Mouse (Mus musculus): ENCODE results near the gene Arap1. TPM values are rescaled to one million over a fixed set of nuclear protein-coding genes. Genes with fewer than 3 reads are reported as not detected.

Arap1 gene
- polyA plus RNA-seq, 1 experiment from 2014 or later, result 9.7 TPM

GRCm38 (mm10) chr7:101426692-101427091, 78.8 kb downstream of the Arap1 start:
- no peak overlapping the region for H3K4me3 ChIP-seq (replicated peaks)
- no peak overlapping the region for H3K9ac ChIP-seq (replicated peaks)
- H3K36me3 ChIP-seq, result no peaks in the 10 kb centered on the region
- no peak for ATAC-seq (ENCODE audit: low FRiP score)
- no peak overlapping the region for H3K4me2 ChIP-seq
- H3K9me3 ChIP-seq (replicated peaks), result no peaks in the 10 kb centered on the region
- H3K4me1 ChIP-seq, result peaks cover 22% of the 10 kb centered on the region
- WGBS, result 80% methylated on average over 8 of the region's 8 CpGs
- H3K27ac ChIP-seq (replicated peaks), result no peak overlapping the region
- H3K27me3 ChIP-seq (replicated peaks), result peaks cover 9% of the 10 kb centered on the region; the same call in 1 of the 2 replicates

- WGBS, result 15% methylated on average over 2 of the region's 2 CpGs
- ATAC-seq (ENCODE audit: low FRiP score), result no peak
- H3K4me1 ChIP-seq, result peaks cover 13% of the 10 kb centered on the region
- H3K36me3 ChIP-seq, result no peaks in the 10 kb centered on the region
- no peak overlapping the region for H3K9ac ChIP-seq (replicated peaks)
- H3K27me3 ChIP-seq (replicated peaks), result peaks cover 5% of the 10 kb centered on the region; the same call in 1 of the 2 replicates
- no peak overlapping the region for H3K27ac ChIP-seq (replicated peaks)
- H3K4me3 ChIP-seq (replicated peaks), result no peak overlapping the region
- no peaks in the 10 kb centered on the region for H3K9me3 ChIP-seq (replicated peaks)
- H3K4me2 ChIP-seq, result no peak overlapping the region
These were observed 79.9 kb downstream of the Arap1 start for GRCm38 (mm10) chr7:101427736-101428135.

- Histone ChIP-seq H3K36me3 (no peaks in the 10 kb centered on the region), H3K4me2 (no peak overlapping the region), H3K9me3 (replicated peaks) (no peaks in the 10 kb centered on the region), H3K27me3 (replicated peaks) (no peaks in the 10 kb centered on the region), H3K27ac (replicated peaks) (no peak overlapping the region), H3K4me1 (no peaks in the 10 kb centered on the region), H3K9ac (replicated peaks) (no peak overlapping the region), H3K4me3 (replicated peaks) (no peak overlapping the region)
- no peak for ATAC-seq (ENCODE audit: low FRiP score)
- WGBS, result 53% methylated on average over 6 of the region's 6 CpGs
These were observed 87.2 kb downstream of the Arap1 start for GRCm38 (mm10) chr7:101435038-101435437.

GRCm38 (mm10) chr7:101437876-101438275, 90.0 kb downstream of the Arap1 start:
- 11% methylated on average over 1 of the region's 1 CpGs for WGBS
- no peaks in the 10 kb centered on the region for H3K36me3 ChIP-seq
- no peak for ATAC-seq (ENCODE audit: low FRiP score)
- no peak overlapping the region for H3K4me3 ChIP-seq (replicated peaks)
- peaks cover 6% of the 10 kb centered on the region; the same call in 1 of the 2 replicates for H3K4me1 ChIP-seq
- no peak overlapping the region for H3K9ac ChIP-seq (replicated peaks)
- no peak overlapping the region for H3K27ac ChIP-seq (replicated peaks)
- no peaks in the 10 kb centered on the region for H3K9me3 ChIP-seq (replicated peaks)
- H3K27me3 ChIP-seq (replicated peaks), result no peaks in the 10 kb centered on the region
- H3K4me2 ChIP-seq, result no peak overlapping the region

GRCm38 (mm10) chr7:101443093-101443492, 95.2 kb downstream of the Arap1 start:
- H3K4me1 ChIP-seq, result peaks cover 12% of the 10 kb centered on the region; the same call in 1 of the 2 replicates
- 62% methylated on average over 10 of the region's 10 CpGs for WGBS
- H3K9ac ChIP-seq (replicated peaks), result no peak overlapping the region
- H3K36me3 ChIP-seq, result no peaks in the 10 kb centered on the region
- no peaks in the 10 kb centered on the region for H3K27me3 ChIP-seq (replicated peaks)
- H3K4me2 ChIP-seq, result no peak overlapping the region
- H3K4me3 ChIP-seq (replicated peaks), result no peak overlapping the region
- ATAC-seq (ENCODE audit: low FRiP score), result no peak
- no peaks in the 10 kb centered on the region for H3K9me3 ChIP-seq (replicated peaks)
- no peak overlapping the region for H3K27ac ChIP-seq (replicated peaks)

GRCm38 (mm10) chr7:101444211-101444610, 96.3 kb downstream of the Arap1 start:
- Histone ChIP-seq H3K4me2 (no peak overlapping the region), H3K9me3 (replicated peaks) (no peaks in the 10 kb centered on the region), H3K9ac (replicated peaks) (no peak overlapping the region), H3K27ac (replicated peaks) (no peak overlapping the region), H3K36me3 (no peaks in the 10 kb centered on the region), H3K27me3 (replicated peaks) (no peaks in the 10 kb centered on the region), H3K4me1 (peaks cover 12% of the 10 kb centered on the region; the same call in 1 of the 2 replicates), H3K4me3 (replicated peaks) (no peak overlapping the region)
- 79% methylated on average over 4 of the region's 4 CpGs for WGBS
- ATAC-seq (ENCODE audit: low FRiP score), result no peak

GRCm38 (mm10) chr7:101449855-101450254, 102.0 kb downstream of the Arap1 start:
- H3K36me3 ChIP-seq, result no peaks in the 10 kb centered on the region
- no peak for ATAC-seq (ENCODE audit: low FRiP score)
- H3K4me3 ChIP-seq (replicated peaks), result no peak overlapping the region
- H3K9me3 ChIP-seq (replicated peaks), result no peaks in the 10 kb centered on the region
- H3K27me3 ChIP-seq (replicated peaks), result peaks cover 26% of the 10 kb centered on the region
- 22% methylated on average over 3 of the region's 3 CpGs for WGBS
- H3K4me2 ChIP-seq, result no peak overlapping the region
- no peak overlapping the region for H3K27ac ChIP-seq (replicated peaks)
- peaks cover 28% of the 10 kb centered on the region; the same call in 1 of the 2 replicates for H3K4me1 ChIP-seq
- no peak overlapping the region for H3K9ac ChIP-seq (replicated peaks)

- Histone ChIP-seq H3K4me2 (peak overlapping the region; percentile 100), H3K4me1 (peaks cover 28% of the 10 kb centered on the region), H3K9me3 (replicated peaks) (no peaks in the 10 kb centered on the region), H3K4me3 (replicated peaks) (peak overlapping the region; percentile 55), H3K36me3 (no peaks in the 10 kb centered on the region), H3K27ac (replicated peaks) (no peak overlapping the region), H3K9ac (replicated peaks) (peak overlapping the region; percentile 60), H3K27me3 (replicated peaks) (peaks cover 26% of the 10 kb centered on the region)
- WGBS, result under 1% methylated on average over 54 of the region's 68 CpGs
- peak; percentile 91 for ATAC-seq (ENCODE audit: low FRiP score)
These were observed 102.8 kb downstream of the Arap1 start for GRCm38 (mm10) chr7:101450422-101451401.

GRCm38 (mm10) chr7:101452669-101453068, 104.8 kb downstream of the Arap1 start:
- WGBS, result 91% methylated on average over 3 of the region's 3 CpGs
- Histone ChIP-seq H3K27me3 (replicated peaks) (peaks cover 30% of the 10 kb centered on the region), H3K36me3 (no peaks in the 10 kb centered on the region), H3K9ac (replicated peaks) (no peak overlapping the region), H3K9me3 (replicated peaks) (no peaks in the 10 kb centered on the region), H3K4me1 (peaks cover 37% of the 10 kb centered on the region), H3K4me2 (peak overlapping the region; percentile 100), H3K27ac (replicated peaks) (no peak overlapping the region), H3K4me3 (replicated peaks) (0 out of 2 replicates have a peak overlapping the region, but pooled peaks have one; percentile 55)
- no peak for ATAC-seq (ENCODE audit: low FRiP score)

- ATAC-seq (ENCODE audit: low FRiP score), result no peak
- Histone ChIP-seq H3K27ac (replicated peaks) (no peak overlapping the region), H3K4me3 (replicated peaks) (0 out of 2 replicates have a peak overlapping the region, but pooled peaks have one; percentile 55), H3K4me2 (peak overlapping the region; percentile 100; the same call in 1 of the 2 replicates), H3K36me3 (no peaks in the 10 kb centered on the region), H3K27me3 (replicated peaks) (peaks cover 30% of the 10 kb centered on the region), H3K9ac (replicated peaks) (no peak overlapping the region), H3K9me3 (replicated peaks) (no peaks in the 10 kb centered on the region), H3K4me1 (peaks cover 38% of the 10 kb centered on the region)
- 97% methylated on average over 3 of the region's 3 CpGs for WGBS
These were observed 105.4 kb downstream of the Arap1 start for GRCm38 (mm10) chr7:101453296-101453695.

GRCm38 (mm10) chr7:101453725-101454124, 105.9 kb downstream of the Arap1 start:
- no peaks in the 10 kb centered on the region for H3K36me3 ChIP-seq
- no peak overlapping the region for H3K9ac ChIP-seq (replicated peaks)
- peaks cover 38% of the 10 kb centered on the region for H3K4me1 ChIP-seq
- peaks cover 30% of the 10 kb centered on the region for H3K27me3 ChIP-seq (replicated peaks)
- no peak for ATAC-seq (ENCODE audit: low FRiP score)
- peak overlapping the region; percentile 100; the same call in 1 of the 2 replicates for H3K4me2 ChIP-seq
- H3K9me3 ChIP-seq (replicated peaks), result no peaks in the 10 kb centered on the region
- H3K4me3 ChIP-seq (replicated peaks), result no peak overlapping the region
- 27% methylated on average over 8 of the region's 8 CpGs for WGBS
- H3K27ac ChIP-seq (replicated peaks), result no peak overlapping the region

GRCm38 (mm10) chr7:101454479-101454878, 106.6 kb downstream of the Arap1 start:
- Histone ChIP-seq H3K4me2 (no peak overlapping the region), H3K27me3 (replicated peaks) (peaks cover 30% of the 10 kb centered on the region), H3K36me3 (no peaks in the 10 kb centered on the region), H3K27ac (replicated peaks) (no peak overlapping the region), H3K9me3 (replicated peaks) (no peaks in the 10 kb centered on the region), H3K9ac (replicated peaks) (no peak overlapping the region), H3K4me3 (replicated peaks) (no peak overlapping the region), H3K4me1 (peaks cover 38% of the 10 kb centered on the region)
- no peak for ATAC-seq (ENCODE audit: low FRiP score)
- 77% methylated on average over 9 of the region's 9 CpGs for WGBS
